Mouse (Mus musculus) MEL (cell line): Measurements from ENCODE around the gene Atf7ip. TPM values are rescaled to one million over a fixed set of nuclear protein-coding genes. Genes with fewer than 3 reads are reported as not detected.
A peak's percentile ranks its signal among the peaks of the same experiment; 100 is the strongest.

Source experiments
- DNase-seq: peaks from one replicate; pipeline ENCODE4 v3.0.0; 2011; ENCODE audit warnings: low read depth, low spot score
- H3K27ac ChIP-seq: 2 replicates; pipeline ENCODE4 v1.5.1; 2012; ENCODE audit warnings: low read depth, mild to moderate bottlenecking, control low read depth, low read length, moderate library complexity; ENCODE audit not compliant: control insufficient read depth
- H3K27me3 ChIP-seq, 2 experiments: fragments of 150-350 bp in 1 of 2; sonication (generic) in 1 of 2; 2 replicates each; pipeline ENCODE4 v1.6.1; 2012; ENCODE audit warnings: low read length in 2 of 2, mild to moderate bottlenecking in 2 of 2, improper control_type of control experiment in 1 of 2, moderate library complexity in 1 of 2; ENCODE audit not compliant: insufficient read depth in 2 of 2, control insufficient read depth in 1 of 2
- H3K36me3 ChIP-seq, 2 experiments: 2 replicates each; pipeline ENCODE4 v1.6.1; 2012 to 2014; ENCODE audit warnings: low read length in 2 of 2, improper control_type of control experiment in 1 of 2, inconsistent platforms in 1 of 2, mild to moderate bottlenecking in 1 of 2; ENCODE audit not compliant: insufficient read depth in 2 of 2, control insufficient read depth in 1 of 2
- H3K4me1 ChIP-seq, 2 experiments: fragments of 150-350 bp in 1 of 2; sonication (generic) in 1 of 2; 2 replicates each; pipeline ENCODE4 v1.6.1; 2012; ENCODE audit warnings: low read length in 2 of 2, improper control_type of control experiment in 1 of 2, mild to moderate bottlenecking in 1 of 2; ENCODE audit not compliant: insufficient read depth in 2 of 2, control insufficient read depth in 1 of 2
- H3K4me3 ChIP-seq, 2 experiments: fragments of 150-350 bp in 1 of 2; sonication (generic) in 1 of 2; 2 replicates each; pipeline ENCODE4 v1.5.1; 2012; ENCODE audit warnings: low read depth in 2 of 2, low read length in 2 of 2, mild to moderate bottlenecking in 2 of 2, moderate library complexity in 2 of 2, control low read depth in 1 of 2, improper control_type of control experiment in 1 of 2; ENCODE audit not compliant: control insufficient read depth in 1 of 2, insufficient read depth in 1 of 2
- H3K79me2 ChIP-seq: 2 replicates; pipeline ENCODE4 v1.6.1; 2012; ENCODE audit warnings: mild to moderate bottlenecking, low read length, moderate library complexity; ENCODE audit not compliant: control insufficient read depth, poor library complexity, insufficient read depth
- H3K9ac ChIP-seq: 2 replicates; pipeline ENCODE4 v1.6.1; 2012; ENCODE audit warnings: low read depth, mild to moderate bottlenecking, control low read depth, low read length, moderate library complexity; ENCODE audit not compliant: control insufficient read depth, poor library complexity, severe bottlenecking
- H3K9me3 ChIP-seq: fragments of 150-350 bp; sonication (generic); replicated peaks from 2 replicates; pipeline ENCODE4 v1.6.1; 2012; ENCODE audit warnings: mild to moderate bottlenecking, low read length, improper control_type of control experiment, moderate library complexity; ENCODE audit not compliant: insufficient read depth
- BHLHE40 ChIP-seq: IDR thresholded peaks from 2 replicates; pipeline ENCODE4 v1.6.1; 2012; ENCODE audit warnings: low read depth, mild to moderate bottlenecking, inconsistent platforms, low read length, improper control_type of control experiment, borderline replicate concordance
- CHD1 ChIP-seq: IDR thresholded peaks from 2 replicates; pipeline ENCODE4 v1.6.1; 2012; ENCODE audit warnings: low read depth, mild to moderate bottlenecking, inconsistent platforms, low read length, improper control_type of control experiment
- CTCF ChIP-seq, 3 experiments: IDR thresholded peaks in 2 of 3; conservative IDR thresholded peaks in 1 of 3; 2 replicates each; pipeline ENCODE4 v1.5.1; 2011 to 2012; ENCODE audit warnings: low read length in 3 of 3, low read depth in 2 of 3, mild to moderate bottlenecking in 2 of 3, improper control_type of control experiment in 1 of 3, inconsistent platforms in 1 of 3, mixed read lengths in 1 of 3, moderate library complexity in 1 of 3; ENCODE audit not compliant: control insufficient read depth in 1 of 3, insufficient read depth in 1 of 3, poor library complexity in 1 of 3, severe bottlenecking in 1 of 3
- E2F4 ChIP-seq: IDR thresholded peaks from 2 replicates; pipeline ENCODE4 v1.6.1; 2011; ENCODE audit warnings: low read depth, low read length, improper control_type of control experiment, borderline replicate concordance
- EP300 ChIP-seq, 2 experiments: IDR thresholded peaks; 2 replicates each; pipeline ENCODE4 v1.6.1; 2011; ENCODE audit warnings: improper control_type of control experiment in 2 of 2, low read length in 2 of 2, low read depth in 1 of 2, mild to moderate bottlenecking in 1 of 2
- HCFC1 ChIP-seq: IDR thresholded peaks from 2 replicates; pipeline ENCODE4 v1.6.1; 2012; ENCODE audit warnings: low read depth, mild to moderate bottlenecking, inconsistent platforms, low read length, improper control_type of control experiment, moderate library complexity
- JUND ChIP-seq: IDR thresholded peaks from 2 replicates; pipeline ENCODE4 v1.6.1; 2011; ENCODE audit warnings: low read depth, mild to moderate bottlenecking, improper control_type of control experiment, low read length
- KAT2A ChIP-seq: conservative IDR thresholded peaks from 2 replicates; pipeline ENCODE4 v1.6.1; 2012; ENCODE audit warnings: low read depth, low read length, improper control_type of control experiment, inconsistent platforms
- MAFK ChIP-seq: IDR thresholded peaks from 2 replicates; pipeline ENCODE4 v1.6.1; 2011; ENCODE audit warnings: low read depth, mild to moderate bottlenecking, low read length, improper control_type of control experiment, borderline replicate concordance
- MAX ChIP-seq: IDR thresholded peaks from 2 replicates; pipeline ENCODE4 v1.6.1; 2011; ENCODE audit warnings: low read length, improper control_type of control experiment
- MAZ ChIP-seq: IDR thresholded peaks from 2 replicates; pipeline ENCODE4 v1.6.1; 2012; ENCODE audit warnings: low read depth, mild to moderate bottlenecking, inconsistent platforms, low read length, improper control_type of control experiment
- MXI1 ChIP-seq: IDR thresholded peaks from 2 replicates; pipeline ENCODE4 v1.6.1; 2011; ENCODE audit warnings: mild to moderate bottlenecking, low read depth, low read length, improper control_type of control experiment
- MYB ChIP-seq: IDR thresholded peaks from 2 replicates; pipeline ENCODE4 v1.6.1; 2011; ENCODE audit warnings: mild to moderate bottlenecking, low read depth, low read length, improper control_type of control experiment
- MYC ChIP-seq: IDR thresholded peaks from 2 replicates; pipeline ENCODE4 v1.6.1; 2011; ENCODE audit warnings: low read depth, mild to moderate bottlenecking, low read length, improper control_type of control experiment, moderate library complexity
- NELFE ChIP-seq: IDR thresholded peaks from 2 replicates; pipeline ENCODE4 v1.6.1; 2011; ENCODE audit warnings: low read depth, low read length, improper control_type of control experiment
- NRF1 ChIP-seq: IDR thresholded peaks from 2 replicates; pipeline ENCODE4 v1.6.1; 2014; ENCODE audit warnings: low read depth, mild to moderate bottlenecking, inconsistent platforms, low read length, improper control_type of control experiment, moderate library complexity; ENCODE audit not compliant: poor library complexity, insufficient read depth, severe bottlenecking
- POLR2A ChIP-seq, 2 experiments: IDR thresholded peaks; 2 replicates each; pipeline ENCODE4 v1.6.1; 2011 to 2012; ENCODE audit warnings: low read length in 2 of 2, mild to moderate bottlenecking in 2 of 2, control low read depth in 1 of 2, improper control_type of control experiment in 1 of 2, low read depth in 1 of 2, moderate library complexity in 1 of 2; ENCODE audit not compliant: control insufficient read depth in 1 of 2, insufficient read depth in 1 of 2, poor library complexity in 1 of 2
- POLR2AphosphoS2 ChIP-seq: IDR thresholded peaks from 2 replicates; pipeline ENCODE4 v1.6.1; 2011; ENCODE audit warnings: low read length, improper control_type of control experiment
- POLR2AphosphoS5 ChIP-seq: IDR thresholded peaks from 2 replicates; pipeline ENCODE4 v1.6.1; 2012; ENCODE audit warnings: low read depth, borderline replicate concordance, mild to moderate bottlenecking, inconsistent platforms, low read length, moderate library complexity, mixed read lengths
- RAD21 ChIP-seq: IDR thresholded peaks from 2 replicates; pipeline ENCODE4 v1.6.1; 2011; ENCODE audit warnings: mild to moderate bottlenecking, low read depth, low read length, improper control_type of control experiment
- RCOR1 ChIP-seq: IDR thresholded peaks from 2 replicates; pipeline ENCODE4 v1.6.1; 2012; ENCODE audit warnings: low read depth, mild to moderate bottlenecking, inconsistent platforms, low read length, improper control_type of control experiment
- SMC3 ChIP-seq: IDR thresholded peaks from 2 replicates; pipeline ENCODE4 v1.6.1; 2011; ENCODE audit warnings: low read depth, low read length, improper control_type of control experiment
- TAL1 ChIP-seq: IDR thresholded peaks from 2 replicates; pipeline ENCODE4 v1.6.1; 2012; ENCODE audit warnings: mild to moderate bottlenecking, inconsistent platforms, low read length, moderate library complexity, mixed read lengths
- UBTF ChIP-seq: IDR thresholded peaks from 2 replicates; pipeline ENCODE4 v1.6.1; 2012; ENCODE audit warnings: low read depth, mild to moderate bottlenecking, inconsistent platforms, low read length, improper control_type of control experiment, moderate library complexity, borderline replicate concordance; ENCODE audit not compliant: insufficient read depth
- USF2 ChIP-seq, 2 experiments: IDR thresholded peaks; 2 replicates each; pipeline ENCODE4 v1.6.1; 2011 to 2012; ENCODE audit warnings: improper control_type of control experiment in 2 of 2, low read length in 2 of 2, borderline replicate concordance in 1 of 2, inconsistent platforms in 1 of 2, low read depth in 1 of 2, mild to moderate bottlenecking in 1 of 2; ENCODE audit not compliant: insufficient read depth in 1 of 2
- ZC3H11A ChIP-seq: IDR thresholded peaks from 2 replicates; pipeline ENCODE4 v1.6.1; 2012; ENCODE audit warnings: low read depth, mild to moderate bottlenecking, inconsistent platforms, low read length, improper control_type of control experiment
- ZKSCAN1 ChIP-seq: IDR thresholded peaks from 2 replicates; pipeline ENCODE4 v1.6.1; 2012; ENCODE audit warnings: low read depth, mild to moderate bottlenecking, inconsistent platforms, low read length, improper control_type of control experiment, moderate library complexity
- ZMIZ1 ChIP-seq: IDR thresholded peaks from 2 replicates; pipeline ENCODE4 v1.6.1; 2012; ENCODE audit warnings: low read depth, mild to moderate bottlenecking, inconsistent platforms, low read length, improper control_type of control experiment, moderate library complexity
- ZNF384 ChIP-seq: IDR thresholded peaks from 2 replicates; pipeline ENCODE4 v1.6.1; 2012; ENCODE audit warnings: low read depth, mild to moderate bottlenecking, inconsistent platforms, low read length, improper control_type of control experiment
- polyA plus RNA-seq, 2 experiments: library from polyadenylated mRNA; stranded (reverse) in 1 of 2; unstranded in 1 of 2; fragments of >175 nt in 1 of 2; fragments of >200 nt in 1 of 2; gene quantifications; 2 replicates each; pipeline versions ENCODE4 v1.2.1 to v1.2.4; 2012; ENCODE audit warnings: low replicate concordance in 2 of 2, low read depth in 1 of 2; ENCODE audit not compliant: insufficient read length in 2 of 2, insufficient read depth in 1 of 2, missing spikeins in 1 of 2
- total RNA-seq: library from RNA; depleted of rRNA; stranded (reverse); fragments of 300-350 nt; gene quantifications from 2 replicates; pipeline ENCODE4 v1.2.3, GENCODE M21; 2012

Gene Atf7ip
- total and polyA plus RNA-seq, 3 experiments = 7.3 to 56.1 (median 24.6) TPM

- Histone ChIP-seq H3K27me3 (no peaks in the 10 kb centered on the region; a peak in 1 of 4 replicates), H3K4me3 (no peak overlapping the region), H3K9me3 (no peaks in the 10 kb centered on the region), H3K9ac (no peak overlapping the region), H3K79me2 (no peaks in the 10 kb centered on the region), H3K36me3 (no peaks in the 10 kb centered on the region), H3K4me1 (peaks cover 0 to 10% of the 10 kb centered on the region in 2 experiments; a peak in 2 of 4 replicates), H3K27ac (no peak overlapping the region)
- DNase-seq = peak; percentile 34
- TF ChIP-seq NRF1 (no peak), MAX (no peak), ZNF384 (no peak), RCOR1 (no peak), ZC3H11A (no peak), USF2 (IDR thresholded peaks at IDR 0.05; ENCODE audit: borderline replicate concordance in 1 of 2, insufficient read depth in 1 of 2, low read depth in 1 of 2, low read length in 2 of 2) (no peak), CTCF (IDR thresholded peaks at IDR 0.05 in 2 of 3, conservative IDR thresholded peaks at IDR 0.05 in 1 of 3; ENCODE audit: control insufficient read depth in 1 of 3, insufficient read depth in 1 of 3, low read depth in 2 of 3, low read length in 3 of 3, poor library complexity in 1 of 3, severe bottlenecking in 1 of 3) (peak; percentile 49 to 56 (median 56)), EP300 (IDR thresholded peaks at IDR 0.05; ENCODE audit: low read depth in 1 of 2, low read length in 2 of 2) (no peak), SMC3 (peak; percentile 45), POLR2AphosphoS5 (no peak), KAT2A (no peak), UBTF (no peak), BHLHE40 (no peak), RAD21 (peak; percentile 17)
These were observed 138.2 kb downstream of the Atf7ip start for GRCm38 (mm10) chr6:136644171-136644570.

GRCm38 (mm10) chr6:136645754-136646153 lies 139.8 kb downstream of the Atf7ip start:
- peak; percentile 64 for DNase-seq
- Histone ChIP-seq H3K9me3 (no peaks in the 10 kb centered on the region), H3K4me1 (peaks cover 0 to 10% of the 10 kb centered on the region in 2 experiments; a peak in 2 of 4 replicates), H3K36me3 (no peaks in the 10 kb centered on the region), H3K27me3 (no peaks in the 10 kb centered on the region; a peak in 1 of 4 replicates), H3K79me2 (no peaks in the 10 kb centered on the region), H3K27ac (peak overlapping the region; percentile 20; the same call in 1 of the 2 replicates), H3K9ac (no peak overlapping the region), H3K4me3 (no peak overlapping the region)
- no peak for TF ChIP-seq CTCF (IDR thresholded peaks at IDR 0.05 in 2 of 3, conservative IDR thresholded peaks at IDR 0.05 in 1 of 3; ENCODE audit: control insufficient read depth in 1 of 3, insufficient read depth in 1 of 3, low read depth in 2 of 3, low read length in 3 of 3, poor library complexity in 1 of 3, severe bottlenecking in 1 of 3)
- TF ChIP-seq MXI1 = peak; percentile 18; the same call in 1 of the 2 replicates
- TF ChIP-seq HCFC1 = no peak
- no peak for TF ChIP-seq MAX
- no peak for TF ChIP-seq ZC3H11A
- no peak for TF ChIP-seq MAFK
- TF ChIP-seq EP300 (IDR thresholded peaks at IDR 0.05; ENCODE audit: low read depth in 1 of 2, low read length in 2 of 2) = peak; percentile 38 to 52; a peak in 2 of 4 replicates
- TF ChIP-seq POLR2A (IDR thresholded peaks at IDR 0.05; ENCODE audit: control insufficient read depth in 1 of 2, insufficient read depth in 1 of 2, low read depth in 1 of 2, low read length in 2 of 2, poor library complexity in 1 of 2) = no peak
- no peak for TF ChIP-seq RAD21
- TF ChIP-seq JUND = no peak
- no peak for TF ChIP-seq ZNF384
- no peak for TF ChIP-seq MYB
- no peak for TF ChIP-seq NRF1
- no peak for TF ChIP-seq UBTF
- TF ChIP-seq ZMIZ1 = no peak
- no peak for TF ChIP-seq CHD1
- no peak for TF ChIP-seq MAZ
- no peak for TF ChIP-seq RCOR1
- no peak for TF ChIP-seq TAL1
- no peak for TF ChIP-seq POLR2AphosphoS2
- no peak for TF ChIP-seq SMC3
- TF ChIP-seq NELFE = no peak
- no peak for TF ChIP-seq ZKSCAN1
- no peak for TF ChIP-seq MYC
- no peak for TF ChIP-seq BHLHE40
- no peak for TF ChIP-seq KAT2A
- no peak for TF ChIP-seq E2F4
